Mouse (Mus musculus) ES-Bruce4 (cell line): Measurements from ENCODE around the gene Selp.

Experiments
- CTCF ChIP-seq: IDR thresholded peaks from one replicate; pipeline ENCODE4 v1.8.1; 2011; ENCODE audit warnings: low read depth, low read length
- POLR2A ChIP-seq: IDR thresholded peaks from one replicate; pipeline ENCODE4 v1.8.1; 2011; ENCODE audit warnings: low read length; ENCODE audit not compliant: insufficient read depth

GRCm38 (mm10) chr1:164083046-164083445 lies 32.0 kb upstream of the Selp start:
- TF ChIP-seq CTCF, result no peak
- TF ChIP-seq POLR2A, result no peak
